Mouse (Mus musculus) right cerebral cortex, postnatal 10 days (tissue): ENCODE measurements around the gene Abca16.

Source experiments
- DNase-seq, 2 experiments: peaks; one replicate each; pipeline ENCODE4 v3.0.0; 2021; ENCODE audit warnings: low spot score in 2 of 2

Gene Abca16

GRCm38 (mm10) chr7:120409447-120409846, at the start of gene Abca16:
Gene Abca16, plus strand, starts transcription at chr7:120409647.
- DNase-seq, result no peak

GRCm38 (mm10) chr7:120361159-120361558, 48.3 kb upstream of the Abca16 start:
- DNase-seq, result no peak

DNA sequence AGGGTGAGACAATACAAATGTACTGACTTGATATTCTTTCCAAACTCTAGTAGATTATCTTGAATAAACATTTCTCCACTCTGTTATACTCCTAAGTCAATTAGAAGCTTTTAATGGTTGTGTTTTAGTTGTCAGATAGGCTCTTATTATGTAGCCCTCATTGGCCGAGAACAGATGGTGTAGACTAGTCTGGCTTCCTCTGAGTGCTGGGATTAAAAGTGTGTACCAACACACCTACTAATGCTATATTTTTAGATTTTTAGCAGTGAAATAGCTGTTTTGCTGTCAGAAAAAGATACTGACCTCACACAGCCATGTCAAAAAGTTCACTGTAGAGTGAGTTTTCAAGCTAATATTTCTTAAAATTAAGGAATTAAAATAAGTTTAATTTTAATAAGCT, 2.9 kb downstream of the Abca16 start:
- no peak for DNase-seq

- DNase-seq, result no peak
Observed at GRCm38 (mm10) chr7:120426625-120427024, 17.2 kb downstream of the Abca16 start.

GRCm38 (mm10) chr7:120431464-120431863, 22.0 kb downstream of the Abca16 start:
- no peak for DNase-seq

- peak in 1 of 2 experiments; percentile 19 for DNase-seq
Observed at GRCm38 (mm10) chr7:120503891-120504662, 94.6 kb downstream of the Abca16 start.

DNA sequence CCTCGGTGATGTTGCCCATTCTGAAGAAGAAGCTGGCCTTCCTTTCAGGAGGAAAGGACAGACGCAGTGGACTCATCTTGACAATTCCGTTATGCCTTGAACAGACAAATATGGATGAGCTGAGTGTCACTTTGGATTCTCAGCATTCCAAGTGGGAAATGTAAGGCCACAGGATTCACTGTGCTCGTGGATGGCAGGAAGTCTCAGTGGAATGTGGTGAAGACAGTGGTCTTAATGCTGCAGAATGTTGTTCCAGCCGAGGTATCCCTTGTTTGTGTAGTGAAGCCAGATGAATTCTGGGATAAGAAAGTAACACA, 95.2 kb downstream of the Abca16 start:
- no peak for DNase-seq

- no peak for DNase-seq
Observed at GRCm38 (mm10) chr7:120534805-120535204, 125.4 kb downstream of the Abca16 start.

GRCm38 (mm10) chr7:120552479-120553180, 143.2 kb downstream of the Abca16 start:
- peak; percentile 40 to 64 for DNase-seq

- peak in 1 of 2 experiments; percentile 19 for DNase-seq
Observed at GRCm38 (mm10) chr7:120553181-120553551, 143.7 kb downstream of the Abca16 start.

- DNase-seq, result no peak
Observed at GRCm38 (mm10) chr7:120567366-120567765, 157.9 kb downstream of the Abca16 start.

DNA sequence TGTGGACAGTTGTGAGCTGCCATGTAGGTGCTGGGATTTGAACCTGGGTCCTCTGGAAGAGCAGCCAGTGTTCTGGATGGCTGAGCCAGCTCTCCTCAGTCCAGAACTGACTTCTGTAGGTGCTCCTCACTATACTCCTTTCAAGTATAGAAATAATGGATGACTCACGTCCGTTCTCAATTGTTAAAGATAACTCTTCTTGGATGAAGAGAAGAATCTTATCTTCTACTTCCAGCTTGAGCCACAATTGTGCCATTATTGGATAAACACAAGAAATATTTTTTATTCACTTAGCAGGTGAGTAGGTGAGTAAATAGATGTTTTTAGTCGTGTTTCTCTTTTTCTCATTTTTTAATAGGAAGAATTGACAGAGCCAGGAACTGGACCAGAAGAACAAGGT, 167.1 kb downstream of the Abca16 start:
- DNase-seq, result no peak
